Mouse (Mus musculus): ENCODE measurements around the gene Esp16.
"Not testable (repeated sequence)": the region's sequence is repeated elsewhere in the genome, so short reads cannot be mapped to it uniquely, and the experiment has no call there.

The Esp16 gene

DNA sequence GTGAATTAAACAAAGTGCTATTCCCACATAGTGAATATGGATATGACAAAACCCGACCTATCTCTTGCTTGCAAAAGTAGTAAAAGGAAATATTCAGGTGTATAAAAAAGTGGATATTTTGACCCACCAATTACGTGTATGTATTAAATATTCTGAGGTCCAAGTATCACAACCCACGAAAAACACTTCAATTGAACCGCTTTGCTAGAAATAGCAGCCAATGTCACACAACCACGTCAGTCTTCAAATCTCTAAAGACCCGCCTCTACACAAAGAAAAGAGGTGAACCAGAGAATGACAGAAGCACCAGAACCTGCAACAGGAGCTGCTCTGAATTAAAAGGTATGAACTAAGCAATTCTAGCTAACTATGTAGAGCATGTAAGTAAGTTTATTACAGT is at the start of gene Esp16:
Gene Esp16 (plus strand): TSS at position 301 of the 400 bp plus-strand sequence.
- not testable (repeated sequence) for DNase-seq (ENCODE audit: low read depth, low spot score)

DNA sequence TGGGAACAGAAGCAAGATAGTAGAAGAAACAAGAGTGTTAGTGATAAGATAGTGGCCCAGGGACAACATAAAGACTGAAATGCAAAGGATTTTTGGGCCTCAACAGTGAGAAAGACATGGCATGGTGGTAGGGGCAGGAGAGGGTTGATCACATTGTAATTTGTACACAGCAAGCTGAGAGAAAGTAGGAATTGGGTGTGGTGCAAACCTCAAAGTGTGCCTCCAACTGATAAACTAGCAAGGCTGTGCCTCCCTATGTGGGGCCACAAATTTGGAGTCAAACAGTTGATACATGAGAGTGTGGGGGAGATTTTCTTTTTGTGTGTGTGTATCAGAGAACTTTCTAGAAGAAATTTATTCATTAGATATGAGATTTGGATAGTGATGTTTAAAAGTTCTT is 37.9 kb upstream of the Esp16 start:
- DNase-seq (ENCODE audit: low read depth, low spot score), result not testable (repeated sequence)

Data from ZHBTc4 (cell line).